Mouse (Mus musculus): ENCODE measurements around the gene Ttc28.

GRCm38 (mm10) chr5:110979011-110979860, 99.6 kb downstream of the Ttc28 start:
- no peak for TF ChIP-seq CTCF (IDR thresholded peaks at IDR 0.05; ENCODE audit: control insufficient read depth, insufficient read depth, low read length)
- no peak for TF ChIP-seq POLR2A (IDR thresholded peaks at IDR 0.05; ENCODE audit: borderline replicate concordance, control insufficient read depth, low read depth, low read length)
